Mouse (Mus musculus) embryo, embryonic 11 days (tissue): ENCODE measurements around the gene Gpc6.
A peak's percentile ranks its signal among the peaks of the same experiment; 100 is the strongest.

Experiments
- DNase-seq: peaks from one replicate; pipeline ENCODE4 v3.0.0-alpha.2; 2015

The Gpc6 gene

GRCm38 (mm10) chr14:116957154-116957553 lies 32.0 kb downstream of the Gpc6 start:
- no peak for DNase-seq

GRCm38 (mm10) chr14:116964837-116965236 lies 39.7 kb downstream of the Gpc6 start:
- peak; percentile 10 for DNase-seq

DNA sequence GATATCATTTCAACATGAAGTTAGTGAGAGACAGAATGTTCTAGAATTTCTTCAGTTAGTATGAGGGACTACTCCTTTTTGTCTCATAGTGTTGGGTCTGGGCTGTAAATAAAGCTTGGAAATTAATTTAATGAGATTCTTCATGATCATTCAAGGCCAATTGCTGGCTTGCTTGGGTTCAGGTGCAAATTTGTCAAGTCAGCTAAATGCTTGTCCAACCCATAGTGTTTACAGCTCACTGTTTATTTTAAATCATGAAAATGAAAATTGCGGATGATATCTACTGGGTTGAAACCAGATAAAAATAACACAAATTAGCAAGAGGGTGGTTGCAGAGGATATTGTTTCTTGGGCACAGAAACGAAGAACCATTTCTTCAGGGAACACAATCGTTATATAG lies 49.6 kb downstream of the Gpc6 start:
- no peak for DNase-seq

GRCm38 (mm10) chr14:116975224-116975623 lies 50.1 kb downstream of the Gpc6 start:
- DNase-seq: no peak

- DNase-seq: no peak
Observed at GRCm38 (mm10) chr14:116977259-116977658, 52.1 kb downstream of the Gpc6 start.

- no peak for DNase-seq
Observed at GRCm38 (mm10) chr14:116979714-116980382, 54.7 kb downstream of the Gpc6 start.

- no peak for DNase-seq
Observed at GRCm38 (mm10) chr14:116981711-116982110, 56.6 kb downstream of the Gpc6 start.

DNA sequence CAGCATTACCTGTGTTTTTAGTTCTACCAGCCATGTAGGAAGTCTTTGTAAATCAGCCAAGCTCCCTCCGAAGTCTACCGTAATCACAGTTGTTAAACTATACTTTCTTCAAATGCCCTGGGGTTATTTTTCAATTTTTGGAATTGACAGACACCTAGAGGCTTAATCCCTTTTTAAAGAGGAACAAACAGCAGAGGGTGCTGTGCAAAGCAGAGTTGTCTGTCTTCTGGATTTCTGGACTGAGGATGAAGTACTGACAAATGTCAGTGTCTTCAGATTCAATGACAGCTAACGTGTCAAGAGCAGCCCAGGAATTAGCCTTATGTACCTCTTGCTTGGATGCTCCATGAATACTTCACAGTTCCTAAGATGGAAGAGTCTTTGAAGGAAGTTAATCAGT lies 62.2 kb downstream of the Gpc6 start:
- no peak for DNase-seq

DNA sequence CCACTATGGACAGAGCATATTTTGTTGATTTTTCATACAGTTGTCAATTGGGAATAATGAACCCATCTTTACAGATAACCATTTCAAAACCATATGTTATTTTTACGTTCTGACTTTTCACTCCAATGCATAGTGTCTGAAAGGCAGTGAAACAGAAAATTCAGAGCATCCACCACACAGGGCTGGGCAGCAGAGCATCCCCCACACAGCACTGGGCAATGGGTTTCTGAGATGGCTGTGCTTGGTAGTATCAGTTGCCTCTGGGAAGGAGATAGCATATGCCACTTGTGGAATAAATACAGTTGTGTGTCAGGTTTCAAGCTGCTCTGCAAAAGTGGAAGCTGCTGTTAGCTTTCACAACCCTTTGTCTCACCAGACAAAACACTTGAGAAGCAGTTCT lies 75.3 kb downstream of the Gpc6 start:
- DNase-seq: no peak

- no peak for DNase-seq
Observed at GRCm38 (mm10) chr14:117002313-117002712, 77.2 kb downstream of the Gpc6 start.

GRCm38 (mm10) chr14:117008781-117009180 lies 83.7 kb downstream of the Gpc6 start:
- DNase-seq: no peak

- DNase-seq: no peak
Observed at GRCm38 (mm10) chr14:117012969-117013368, 87.9 kb downstream of the Gpc6 start.

DNA sequence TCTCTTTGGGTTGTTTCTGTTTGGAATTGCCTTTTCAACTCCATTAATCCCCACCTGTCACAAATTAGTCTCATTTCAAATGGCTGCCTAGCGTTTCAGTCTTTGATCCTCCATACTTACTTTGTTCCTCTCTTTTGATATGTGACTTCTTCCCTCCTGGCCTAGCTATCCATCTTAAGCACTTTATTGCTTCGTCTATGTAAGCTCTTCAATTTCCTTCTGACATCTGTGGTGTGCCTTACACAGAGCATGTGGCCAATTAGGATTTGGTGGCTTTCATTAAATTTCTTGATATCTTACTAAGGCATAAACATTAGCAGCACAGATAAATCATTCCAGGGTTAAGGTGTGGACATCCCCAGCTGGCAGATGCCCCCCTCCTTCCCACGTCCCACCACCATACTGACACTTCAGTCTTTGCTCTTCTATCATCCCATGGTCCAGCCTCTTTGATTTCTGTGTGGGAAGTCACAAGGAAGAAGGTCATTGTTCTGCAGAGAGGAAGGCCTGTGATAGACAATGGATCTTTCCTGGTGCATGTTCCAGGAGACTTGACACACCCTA lies 88.5 kb downstream of the Gpc6 start:
- DNase-seq: no peak

GRCm38 (mm10) chr14:117015333-117015922 lies 90.3 kb downstream of the Gpc6 start:
- peak; percentile 37 for DNase-seq

- DNase-seq: no peak
Observed at GRCm38 (mm10) chr14:117022180-117022799, 97.2 kb downstream of the Gpc6 start.

- no peak for DNase-seq
Observed at GRCm38 (mm10) chr14:117034146-117034545, 109.0 kb downstream of the Gpc6 start.

DNA sequence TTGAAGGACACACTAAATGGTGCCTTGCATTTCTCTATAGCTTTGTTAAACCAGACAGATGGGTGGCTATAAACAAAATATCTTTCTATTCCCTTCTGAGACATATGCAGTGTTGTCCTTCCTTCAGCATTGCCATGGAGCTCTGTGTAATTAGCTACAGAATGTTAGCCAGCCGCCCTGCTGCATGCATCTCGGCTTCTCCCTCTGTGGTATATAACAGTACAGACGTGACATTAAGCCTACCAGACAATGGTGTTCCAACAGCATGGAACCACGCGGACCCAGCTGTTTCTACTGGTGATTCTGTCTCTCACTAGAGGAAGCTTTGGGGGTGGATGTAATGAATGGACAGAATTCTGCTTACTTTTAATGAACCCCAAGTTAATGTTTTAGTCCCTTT lies 115.9 kb downstream of the Gpc6 start:
- no peak for DNase-seq

GRCm38 (mm10) chr14:117048951-117049350 lies 123.8 kb downstream of the Gpc6 start:
- peak; percentile 27 for DNase-seq

DNA sequence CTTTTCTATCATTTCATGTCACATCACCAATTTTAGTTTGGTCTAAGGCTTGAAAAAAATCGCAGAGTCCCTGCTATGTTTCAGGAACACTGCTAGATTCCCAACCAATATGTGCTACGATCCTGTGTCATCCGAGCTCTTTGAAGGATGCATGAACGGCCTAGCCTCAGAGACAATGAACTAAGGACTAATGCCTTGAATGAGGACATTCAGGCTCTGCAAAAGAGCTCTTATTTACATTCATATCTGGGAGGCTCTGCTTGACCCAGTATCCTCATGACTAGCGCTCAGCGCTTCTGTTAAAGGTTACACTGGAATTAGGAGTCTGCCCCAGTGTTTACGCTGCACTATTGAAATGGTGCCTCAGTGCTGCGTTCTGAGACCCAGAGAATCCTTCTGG lies 125.8 kb downstream of the Gpc6 start:
- no peak for DNase-seq

DNA sequence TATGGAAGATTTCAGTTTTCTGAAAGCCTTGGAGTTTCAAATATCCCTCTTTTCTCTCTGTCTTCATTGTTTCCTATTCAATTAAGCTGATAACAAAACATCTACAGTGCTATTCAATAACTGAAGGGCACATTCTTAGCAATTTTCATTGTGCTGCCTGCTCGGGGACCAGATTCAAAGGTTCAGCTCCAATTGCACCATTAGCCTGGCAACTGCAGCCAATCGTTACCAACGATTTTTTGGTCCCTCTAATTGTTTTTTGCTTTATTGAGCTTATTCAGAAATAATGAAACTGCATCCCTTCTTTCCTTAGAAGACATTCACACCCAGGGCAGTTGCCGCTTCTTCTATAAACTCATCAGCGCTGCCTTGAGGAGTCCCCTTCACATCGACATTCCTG lies 128.2 kb downstream of the Gpc6 start:
- no peak for DNase-seq

DNA sequence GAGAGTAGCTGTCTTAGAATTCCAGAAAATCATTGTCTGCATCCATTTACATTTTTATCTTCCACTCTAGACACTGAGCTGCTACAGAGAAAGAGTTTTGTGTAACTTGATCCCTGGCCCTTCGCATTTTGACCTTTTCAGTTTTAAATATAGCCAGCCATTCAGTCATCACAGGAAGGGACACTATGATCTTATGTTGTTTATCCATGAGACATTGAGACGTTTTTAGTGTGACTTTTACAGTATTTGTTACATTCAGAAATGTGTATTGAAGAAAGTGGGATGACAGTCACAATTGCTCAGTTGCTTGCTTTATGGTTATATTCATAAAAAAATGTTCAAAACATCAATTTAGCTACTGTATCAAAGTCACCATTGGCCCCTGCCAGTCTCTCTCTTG lies 130.0 kb downstream of the Gpc6 start:
- no peak for DNase-seq

DNA sequence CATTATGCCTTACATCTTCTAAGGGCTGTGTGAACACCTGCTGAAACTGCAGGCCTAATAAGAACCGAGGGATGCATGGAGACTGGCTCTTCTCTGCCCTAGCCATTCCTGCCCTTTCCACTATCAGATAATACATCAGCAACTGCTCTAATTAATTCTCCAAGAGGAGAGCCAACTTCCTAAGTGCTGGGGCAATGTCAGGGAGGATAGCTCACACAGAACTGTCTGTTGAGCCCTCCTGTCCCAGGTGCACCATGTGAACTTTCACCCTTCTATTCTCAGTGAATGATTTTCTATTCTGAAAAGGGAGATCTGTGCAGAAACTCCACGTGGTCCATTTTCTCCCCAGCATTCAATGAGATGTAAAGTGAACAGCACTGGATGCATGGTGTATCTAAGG lies 136.0 kb downstream of the Gpc6 start:
- DNase-seq: no peak

- no peak for DNase-seq
Observed at GRCm38 (mm10) chr14:117061527-117061926, 136.4 kb downstream of the Gpc6 start.

GRCm38 (mm10) chr14:117068179-117068578 lies 143.1 kb downstream of the Gpc6 start:
- DNase-seq: no peak
